Mouse (Mus musculus): ENCODE data around the gene Specc1. TPM values are rescaled to one million over a fixed set of nuclear protein-coding genes. Genes with fewer than 3 reads are reported as not detected.

The Specc1 gene
- total RNA-seq, 2 experiments from 2014 or later = 4.7 to 6.1 TPM

DNA sequence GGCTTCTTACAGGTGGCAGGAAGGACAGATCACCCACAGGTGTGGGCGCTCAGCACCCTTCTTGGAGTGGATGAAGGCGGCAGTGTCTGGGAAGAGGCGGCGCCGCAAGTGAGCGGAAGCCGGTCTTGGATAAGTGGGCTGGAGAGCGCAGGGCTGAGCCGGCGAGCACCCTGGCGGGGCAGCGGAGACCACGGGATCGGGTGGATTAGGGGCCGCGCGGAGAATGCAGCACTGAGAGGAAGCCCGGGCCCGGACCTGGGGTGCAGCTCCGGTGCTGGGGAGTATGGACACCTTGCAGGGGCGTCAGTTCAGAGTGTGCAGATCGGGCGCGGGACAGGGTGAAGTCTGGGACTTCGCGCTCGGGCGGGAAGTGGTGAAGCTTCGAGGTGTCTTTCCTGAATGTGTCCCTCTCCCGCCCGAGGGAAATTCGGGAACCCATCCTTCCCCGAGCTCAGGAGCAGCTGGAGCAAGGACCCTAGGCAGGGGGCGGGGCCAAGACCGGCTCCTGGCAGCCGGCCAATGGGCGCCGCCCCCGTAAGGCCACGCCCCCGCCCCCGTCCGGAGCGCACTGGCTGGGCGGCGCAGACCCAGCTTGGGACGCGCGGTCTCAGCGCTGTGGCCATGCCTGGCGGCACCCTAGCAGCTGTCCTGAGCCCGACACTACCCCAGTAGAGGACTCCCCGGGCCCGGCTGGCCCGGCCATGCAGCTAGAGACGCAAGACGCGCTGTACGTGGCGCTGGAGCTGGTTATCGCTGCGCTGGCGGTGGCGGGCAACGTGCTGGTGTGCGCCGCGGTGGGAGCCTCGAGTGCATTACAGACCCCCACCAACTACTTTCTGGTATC, 292.1 kb downstream of the Specc1 start, which contains the start of gene Adora2b:
Adora2b (plus strand) TSS at position 584 of the 844 bp plus-strand sequence.
- DNase-seq = peak; percentile 64 to 67

DNA sequence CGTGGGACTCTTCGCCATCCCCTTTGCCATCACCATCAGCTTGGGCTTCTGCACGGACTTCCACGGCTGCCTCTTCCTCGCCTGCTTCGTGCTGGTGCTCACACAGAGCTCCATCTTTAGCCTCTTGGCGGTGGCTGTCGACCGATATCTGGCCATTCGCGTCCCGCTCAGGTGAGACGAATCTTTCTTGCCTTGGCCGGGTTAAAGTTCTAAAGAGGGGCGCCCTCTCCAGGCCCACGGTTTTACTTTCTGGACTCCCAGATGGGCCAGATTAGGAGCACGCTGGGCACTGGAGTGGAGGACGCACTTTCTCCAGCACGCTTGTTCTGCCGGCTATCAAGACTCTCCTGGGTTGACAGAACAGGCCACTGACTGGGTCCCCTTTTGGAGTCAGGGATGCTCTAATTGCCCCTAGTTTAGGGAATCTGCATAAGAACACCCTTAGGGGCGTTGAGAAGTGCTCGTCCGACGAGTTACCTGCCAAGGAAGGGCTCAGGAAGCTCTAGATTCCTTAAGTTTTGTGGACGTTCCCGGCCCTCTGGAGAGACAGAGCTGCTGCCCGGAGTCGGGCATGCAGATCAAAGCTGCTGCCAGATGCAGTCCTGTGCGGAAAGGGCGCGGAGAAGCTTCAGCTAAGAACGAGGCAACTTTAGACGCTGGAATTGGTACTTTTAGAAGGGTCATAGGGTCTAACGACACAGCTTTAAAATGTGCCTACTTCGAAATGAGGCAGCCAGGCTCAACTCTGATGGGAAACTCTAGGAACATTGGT, 292.9 kb downstream of the Specc1 start:
- peak; percentile 16 to 44 for DNase-seq

DNA sequence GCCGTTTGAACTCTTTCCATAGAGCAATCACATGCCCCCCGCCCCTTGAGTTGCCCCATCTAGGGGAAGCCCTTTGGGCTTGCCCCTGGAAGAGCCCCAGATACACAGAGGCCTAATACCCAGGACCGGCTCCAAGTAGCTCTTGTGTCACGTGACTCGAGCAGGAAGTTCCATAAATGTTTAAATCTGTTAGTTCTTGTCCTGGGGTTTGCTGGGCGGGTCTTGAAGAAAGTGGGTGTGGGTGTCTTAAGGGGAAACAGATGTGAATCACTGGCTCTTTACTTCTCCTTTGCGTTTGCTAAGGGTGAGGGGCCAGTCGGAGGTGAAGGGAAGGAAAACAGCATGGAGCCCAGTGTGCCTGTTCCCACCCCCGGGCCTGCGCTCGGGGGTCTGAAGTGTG, 294.5 kb downstream of the Specc1 start:
- DNase-seq = peak; percentile 47 to 58

DNA sequence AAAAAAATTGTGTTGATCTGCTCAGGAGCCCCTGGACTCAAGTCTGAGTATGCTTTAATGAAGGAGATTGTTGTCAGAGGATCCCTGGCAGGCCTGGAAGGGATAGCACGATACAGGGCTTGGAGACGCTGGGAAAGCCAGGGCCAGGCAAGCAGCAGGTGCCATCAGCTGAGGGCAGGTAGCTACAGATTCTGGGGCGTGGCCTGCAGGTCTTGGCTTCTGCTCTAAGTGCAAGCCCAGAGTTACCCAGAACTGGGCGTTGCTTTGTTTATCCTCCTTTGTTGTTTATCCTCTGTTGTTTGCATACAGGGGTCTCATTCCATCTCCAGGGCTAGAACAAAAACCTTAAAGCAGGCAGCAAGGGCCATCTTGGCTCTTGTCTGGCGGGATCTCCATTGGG, 296.8 kb downstream of the Specc1 start:
- DNase-seq = no peak

DNA sequence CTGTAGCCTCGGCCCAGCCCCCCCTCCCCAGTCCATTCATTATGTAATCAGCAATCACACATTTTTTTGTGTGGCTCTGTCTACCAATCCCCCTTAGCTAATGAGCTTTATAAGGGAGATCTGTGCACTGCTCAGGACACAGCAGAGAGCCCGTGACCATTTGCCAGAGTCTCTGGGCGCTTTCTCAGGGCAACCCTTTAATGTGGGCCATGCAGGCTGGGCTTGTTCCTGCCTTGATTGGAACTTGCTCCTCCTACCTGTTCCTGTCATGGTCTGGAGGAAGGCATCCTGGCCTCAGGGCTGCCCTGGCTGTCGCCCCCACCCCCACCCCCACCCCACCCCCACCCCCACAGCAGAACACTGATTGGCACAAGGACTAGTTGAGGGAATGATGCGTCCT, 302.7 kb downstream of the Specc1 start:
- DNase-seq = no peak

DNA sequence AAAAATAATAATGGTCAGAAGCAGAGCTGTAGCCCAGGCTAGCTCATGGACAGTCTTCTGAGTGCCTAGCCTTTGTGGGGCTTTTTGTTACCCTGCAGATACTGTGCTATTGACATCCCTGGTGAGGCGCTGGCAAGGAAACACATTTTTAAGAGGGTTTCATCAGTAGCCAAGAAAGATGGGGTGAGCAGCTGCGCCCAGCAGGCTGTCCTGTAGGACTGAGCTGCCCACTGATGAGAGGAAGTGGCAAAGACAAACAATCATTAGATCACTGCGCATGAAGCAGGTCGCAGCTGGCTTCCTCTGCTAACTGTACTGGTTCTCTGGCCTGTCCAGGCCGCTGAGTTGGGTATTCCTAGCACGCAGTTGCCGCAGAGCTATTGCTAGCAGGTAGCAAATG, 307.0 kb downstream of the Specc1 start:
- no peak for DNase-seq

DNA sequence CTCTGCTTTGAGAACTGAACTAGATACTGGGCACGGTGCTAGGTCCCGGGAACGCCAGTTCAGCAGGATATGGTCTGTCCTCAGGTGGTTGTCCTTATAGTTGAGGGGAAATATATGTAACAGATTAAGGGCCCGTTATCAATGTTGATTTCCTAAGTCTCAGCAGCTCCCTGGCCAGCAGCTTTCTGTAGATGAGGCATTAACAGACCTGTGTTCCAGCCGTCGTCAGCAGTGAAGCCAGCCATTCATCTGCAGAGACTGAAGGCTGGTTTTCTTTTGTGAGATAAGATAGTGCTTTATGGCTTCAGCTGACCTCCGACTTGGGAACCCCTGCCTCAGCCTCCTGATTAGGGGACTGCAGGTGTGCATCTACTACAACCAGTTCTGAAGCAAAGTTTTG, 307.5 kb downstream of the Specc1 start:
- no peak for DNase-seq

DNA sequence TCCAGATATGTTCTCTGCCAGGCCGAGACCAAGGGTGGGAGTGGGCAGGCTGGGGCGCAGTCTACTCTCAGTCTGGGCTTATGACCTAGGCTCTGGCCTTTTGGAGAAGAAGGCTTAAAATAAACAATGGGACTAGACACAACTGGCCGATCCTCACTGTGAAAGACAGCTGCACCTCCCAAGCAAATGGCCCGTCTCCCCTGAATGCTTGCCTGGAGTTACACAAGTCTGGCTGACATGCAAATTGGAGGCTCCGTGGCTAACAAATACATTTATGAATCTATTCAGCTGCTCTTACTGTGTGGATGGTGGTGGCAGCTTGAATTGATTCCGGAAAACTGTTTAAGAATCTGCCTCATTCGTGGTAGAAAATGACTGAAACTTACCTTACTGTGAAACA, 309.1 kb downstream of the Specc1 start:
- DNase-seq = no peak

DNA sequence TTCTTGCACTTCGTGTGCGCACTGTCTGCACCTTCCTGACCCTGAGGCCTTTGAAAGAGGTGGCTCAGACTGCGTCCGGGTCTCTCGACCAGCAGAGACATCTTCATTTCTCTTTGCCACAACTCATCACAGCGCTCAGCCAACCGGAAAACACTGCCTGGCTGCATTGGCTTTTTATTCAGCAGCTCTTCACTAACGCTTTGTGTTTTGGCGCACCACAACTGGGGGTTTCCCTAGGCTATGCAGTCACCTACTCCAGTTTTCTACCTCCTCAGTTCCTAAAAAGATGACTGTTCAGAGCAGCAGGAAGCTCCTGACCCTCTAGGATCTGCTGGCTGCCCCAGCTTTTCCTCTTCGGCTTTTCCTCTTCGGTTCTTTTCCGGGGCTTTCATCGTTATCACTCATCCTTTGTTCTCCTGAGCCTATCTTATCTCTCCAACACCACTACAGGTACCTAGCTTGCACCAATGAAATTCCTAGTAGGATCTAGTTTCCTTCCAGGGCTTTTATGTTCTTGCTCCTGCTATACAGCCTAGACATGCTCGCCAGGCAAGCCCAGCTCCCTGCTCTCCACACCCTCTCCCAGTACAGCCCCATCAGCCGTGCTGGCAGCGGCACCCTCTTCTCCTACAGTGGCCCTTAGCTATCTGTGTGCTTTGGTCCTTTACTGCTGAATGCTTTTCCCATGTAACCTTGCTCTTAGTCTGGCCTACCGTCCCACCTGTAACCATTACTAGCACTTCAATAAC, 310.1 kb downstream of the Specc1 start:
- DNase-seq = no peak

DNA sequence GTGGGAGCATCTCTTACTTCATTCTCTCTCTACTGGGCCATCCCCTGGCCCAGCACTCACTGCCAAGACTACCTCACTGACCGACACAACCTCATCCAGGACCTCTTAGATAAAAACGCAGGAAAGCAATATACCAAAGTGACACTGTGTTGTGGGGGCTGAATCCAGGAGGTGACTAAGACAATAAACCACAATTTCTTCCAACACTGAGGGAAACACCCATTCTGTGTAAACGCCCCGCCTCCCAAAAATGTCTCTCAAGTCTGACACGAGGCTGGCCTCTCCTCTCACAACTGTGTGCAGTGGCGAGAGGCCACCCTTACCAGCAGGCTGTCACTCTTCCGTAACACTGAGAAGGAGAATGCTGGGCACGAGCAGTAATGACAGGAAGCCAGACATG, 311.8 kb downstream of the Specc1 start:
- DNase-seq = no peak

DNA sequence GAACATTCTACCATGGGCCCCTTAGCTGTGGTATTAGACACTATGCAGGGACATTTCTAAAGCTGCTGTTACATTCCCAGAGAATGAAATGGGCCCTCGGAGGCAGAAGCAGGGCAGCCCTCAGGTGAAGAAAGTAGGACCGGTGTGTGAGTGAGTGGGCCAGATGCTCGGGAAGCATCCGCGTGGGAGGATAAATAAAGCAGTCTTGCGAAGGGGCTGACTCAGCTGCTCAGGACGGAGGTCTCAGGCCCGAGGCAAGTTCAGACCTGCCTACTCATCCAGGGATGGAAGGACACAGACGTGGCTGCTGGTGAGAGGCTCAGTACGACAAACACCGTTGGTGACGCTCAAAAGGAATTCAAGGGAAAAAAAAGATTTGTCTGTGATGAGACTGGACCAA, 312.5 kb downstream of the Specc1 start:
- no peak for DNase-seq

DNA sequence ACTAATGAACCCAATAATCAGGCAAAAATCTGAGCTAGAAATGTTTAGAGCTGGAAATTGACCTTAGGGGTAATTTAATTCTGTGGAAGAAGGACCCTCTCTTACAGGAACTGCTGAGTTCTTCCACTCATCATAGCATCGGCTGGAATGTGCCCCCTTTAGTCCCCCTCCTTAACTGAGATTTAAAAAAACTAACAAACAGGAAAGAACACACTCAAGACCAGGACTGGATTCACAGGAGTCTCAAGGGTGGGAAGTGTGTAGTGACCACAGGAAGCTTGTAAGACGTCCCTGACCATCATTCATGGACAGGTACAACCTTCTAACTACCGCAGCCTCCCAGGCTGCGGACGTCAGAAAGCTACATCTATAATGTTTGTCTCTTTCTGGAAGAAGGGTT, 314.3 kb downstream of the Specc1 start:
- no peak for DNase-seq

Other genes with a start within 250 kb of the Specc1 start
- gene Slc5a10, start 235.9 kb upstream of the Specc1 start, total RNA-seq (2021) = not detected
- 1 to 10 TPM; 7.1 to 7.8 TPM for gene Prpsap2, start 194.7 kb upstream of the Specc1 start, total RNA-seq (2021)
- 10 to 100 TPM; 45.9 to 50.7 TPM for gene Ulk2, start 101.7 kb upstream of the Specc1 start, total RNA-seq (2021)
- 10 to 100 TPM; 13.9 to 15.1 TPM for gene Akap10, start 26.5 kb upstream of the Specc1 start, total RNA-seq (2021)

All from heart, adult 18-20 months (tissue).